Mouse (Mus musculus) inflammation-experienced regulatory T-cells (primary cell): Measurements from ENCODE around the gene Csf2rb. TPM values are rescaled to one million over a fixed set of nuclear protein-coding genes. Genes with fewer than 3 reads are reported as not detected.

Experiments used
- polyA plus RNA-seq, 2 experiments: library from polyadenylated mRNA; unstranded; fragments of 100-300 nt; shearing (Covaris generic); gene quantifications; one replicate each; pipeline ENCODE4 v1.2.1; 2017

Gene Csf2rb
- polyA plus RNA-seq, result 1 to 10 TPM in 1 of 2 experiments, under 1 TPM in 1; 0.95 to 3.7 TPM

DNA sequence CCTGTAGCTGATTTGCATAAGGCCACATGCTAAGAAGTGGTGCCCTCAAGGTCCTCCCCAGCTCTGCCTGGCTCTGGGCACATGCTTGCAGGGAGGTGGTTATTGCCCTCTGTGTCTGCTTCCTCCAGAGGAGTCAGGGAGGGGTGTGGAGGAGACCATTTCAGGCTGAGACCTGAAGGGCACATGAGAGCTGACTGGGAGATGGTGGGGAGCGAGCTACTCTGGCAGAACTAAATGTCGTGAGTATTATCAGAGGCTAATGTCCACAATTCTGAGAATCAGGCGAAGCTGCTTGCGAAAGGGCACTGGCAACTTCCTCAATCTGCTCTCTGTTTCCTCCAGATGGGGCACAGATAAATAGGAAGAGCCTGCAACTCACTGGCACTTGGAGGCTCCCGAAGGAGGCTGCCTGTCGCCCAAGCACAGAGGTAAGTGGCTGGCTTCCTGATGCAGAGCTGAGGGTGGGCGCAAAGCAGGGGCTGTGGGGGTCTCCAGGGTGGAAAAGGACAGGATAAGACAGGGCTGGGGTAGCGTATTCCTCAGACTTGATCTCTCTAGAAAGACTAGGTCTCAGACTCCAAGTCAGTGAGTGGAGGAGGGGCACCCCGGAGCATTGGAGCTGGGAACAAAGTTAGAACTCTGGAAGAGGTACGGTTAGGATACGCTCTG is at the start of gene Csf2rb:
Csf2rb (plus strand) TSS at position 82 of the 669 bp plus-strand sequence.

DNA sequence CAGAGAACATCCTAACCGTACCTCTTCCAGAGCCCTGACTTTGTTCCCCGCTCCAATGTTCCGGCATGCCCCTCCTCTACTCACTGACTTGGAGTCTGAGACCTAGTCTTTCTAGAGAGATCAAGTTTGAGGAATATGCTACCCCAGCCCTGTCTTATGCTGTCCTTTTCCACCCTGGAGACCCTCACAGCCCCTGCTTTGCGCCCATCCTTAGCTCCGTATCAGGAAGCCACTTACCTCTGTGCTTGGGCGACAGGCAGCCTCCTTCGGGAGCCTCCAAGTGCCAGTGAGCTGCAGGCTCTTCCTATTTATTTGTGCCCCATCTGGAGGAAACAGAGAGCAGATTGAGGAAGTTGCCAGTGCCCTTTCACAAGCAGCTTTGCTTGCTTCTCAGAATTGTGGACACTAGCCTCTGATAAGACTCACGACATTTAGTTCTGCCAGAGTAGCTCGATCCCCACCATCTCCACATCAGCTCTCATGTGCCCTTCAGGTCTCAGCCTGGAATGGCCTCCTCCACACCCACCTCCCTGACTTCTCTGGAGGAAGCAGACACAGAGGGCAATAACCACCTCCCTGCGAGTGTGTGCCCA is 20.1 kb upstream of the Csf2rb start, which contains the start of gene Csf2rb2:
Csf2rb2 (minus strand) TSS at position 381 of the 593 bp plus-strand sequence.

DNA sequence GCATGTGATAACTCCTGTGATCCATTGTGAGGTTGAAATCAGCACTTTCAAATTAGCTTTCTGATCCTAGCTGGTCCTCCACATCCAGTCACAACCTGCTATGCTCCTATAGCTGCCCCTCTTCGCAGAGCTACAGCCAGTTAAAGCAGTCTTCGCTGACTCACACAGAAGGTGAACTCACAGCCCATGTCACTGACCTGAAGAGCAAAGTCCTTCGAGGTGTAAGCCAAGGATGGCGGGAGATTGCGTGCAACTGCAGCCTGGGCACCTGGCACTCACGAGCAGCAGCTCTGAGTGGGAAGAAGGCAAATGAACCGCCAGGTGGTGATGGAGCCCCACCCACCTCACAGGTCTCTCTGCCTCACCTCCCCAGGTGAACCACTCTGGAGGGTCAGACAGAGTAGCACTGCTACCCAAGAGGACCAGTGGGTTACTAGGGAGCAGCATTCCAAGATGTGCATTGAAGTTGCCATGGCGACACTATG is 70.0 kb downstream of the Csf2rb start, which contains the start of gene Tex33:
Tex33 (minus strand) TSS at position 435 of the 485 bp plus-strand sequence.

Other genes starting within 250 kb of the Csf2rb start
- under 1 TPM in 1 of 2 experiments, not detected in 1; 0.60 TPM for gene Cacng2, start 205.7 kb upstream of the Csf2rb start, polyA plus RNA-seq
- gene Ift27, start 151.6 kb upstream of the Csf2rb start, polyA plus RNA-seq, result 10 to 100 TPM; 58.7 to 62.5 TPM
- gene Pvalb, start 119.4 kb upstream of the Csf2rb start, polyA plus RNA-seq, result not detected
- gene Ncf4, start 81.0 kb upstream of the Csf2rb start, polyA plus RNA-seq, result 100 to 1,000 TPM; 223 to 226 TPM
- gene Csf2rb2, start 20.0 kb upstream of the Csf2rb start, polyA plus RNA-seq, result under 1 TPM in 1 of 2 experiments, not detected in 1; 0.10 TPM
- not detected for gene Tex33, start 70.2 kb downstream of the Csf2rb start, polyA plus RNA-seq
- under 1 TPM; 0.17 to 0.87 TPM for gene Tst, start 80.2 kb downstream of the Csf2rb start, polyA plus RNA-seq
- gene Mpst, start 80.7 kb downstream of the Csf2rb start, polyA plus RNA-seq, result 1 to 10 TPM; 1.5 to 8.3 TPM
- 10 to 100 TPM; 12.6 to 37.3 TPM for gene Kctd17, start 102.8 kb downstream of the Csf2rb start, polyA plus RNA-seq
- under 1 TPM in 1 of 2 experiments, not detected in 1; 0.45 TPM for gene Tmprss6, start 142.9 kb downstream of the Csf2rb start, polyA plus RNA-seq
- 1,000 to 10,000 TPM in 1 of 2 experiments, 100 to 1,000 TPM in 1; 363 to 1,113 TPM for gene Il2rb, start 169.5 kb downstream of the Csf2rb start, polyA plus RNA-seq
- 10 to 100 TPM in 1 of 2 experiments, under 1 TPM in 1; 0.47 to 10.7 TPM for gene C1qtnf6, start 205.7 kb downstream of the Csf2rb start, polyA plus RNA-seq
- not detected for gene Sstr3, start 218.9 kb downstream of the Csf2rb start, polyA plus RNA-seq
- gene Rac2, start 247.0 kb downstream of the Csf2rb start, polyA plus RNA-seq, result 1,000 to 10,000 TPM; 2,622 to 2,716 TPM